Mouse (Mus musculus) kidney, adult 2 months (tissue): ENCODE measurements around the gene Slc6a20b.

Experiments used
- CTCF ChIP-seq: fragments of 200-500 bp; conservative IDR thresholded peaks from 2 replicates; pipeline ENCODE4 v1.5.1; 2011; ENCODE audit warnings: low read depth, mild to moderate bottlenecking, control low read depth, low read length, moderate library complexity, mixed read lengths; ENCODE audit not compliant: insufficient read depth, insufficient read length
- POLR2A ChIP-seq: fragments of 200-500 bp; IDR thresholded peaks from one replicate; pipeline ENCODE4 v1.6.1; 2011; ENCODE audit warnings: low read depth, low read length, control low read depth

- TF ChIP-seq CTCF, result no peak
- TF ChIP-seq POLR2A, result no peak
These were observed 11.9 kb downstream of the Slc6a20b start for GRCm38 (mm10) chr9:123620311-123621098.
